Mouse (Mus musculus): ENCODE measurements around the gene Inca1. TPM values are rescaled to one million over a fixed set of nuclear protein-coding genes. Genes with fewer than 3 reads are reported as not detected.

Gene Inca1
- polyA plus RNA-seq (2016; fragmentation: Nextera tagmentation; extraction: Ambion mirVana): 0.69 and 0.99 TPM in 2 replicates

DNA sequence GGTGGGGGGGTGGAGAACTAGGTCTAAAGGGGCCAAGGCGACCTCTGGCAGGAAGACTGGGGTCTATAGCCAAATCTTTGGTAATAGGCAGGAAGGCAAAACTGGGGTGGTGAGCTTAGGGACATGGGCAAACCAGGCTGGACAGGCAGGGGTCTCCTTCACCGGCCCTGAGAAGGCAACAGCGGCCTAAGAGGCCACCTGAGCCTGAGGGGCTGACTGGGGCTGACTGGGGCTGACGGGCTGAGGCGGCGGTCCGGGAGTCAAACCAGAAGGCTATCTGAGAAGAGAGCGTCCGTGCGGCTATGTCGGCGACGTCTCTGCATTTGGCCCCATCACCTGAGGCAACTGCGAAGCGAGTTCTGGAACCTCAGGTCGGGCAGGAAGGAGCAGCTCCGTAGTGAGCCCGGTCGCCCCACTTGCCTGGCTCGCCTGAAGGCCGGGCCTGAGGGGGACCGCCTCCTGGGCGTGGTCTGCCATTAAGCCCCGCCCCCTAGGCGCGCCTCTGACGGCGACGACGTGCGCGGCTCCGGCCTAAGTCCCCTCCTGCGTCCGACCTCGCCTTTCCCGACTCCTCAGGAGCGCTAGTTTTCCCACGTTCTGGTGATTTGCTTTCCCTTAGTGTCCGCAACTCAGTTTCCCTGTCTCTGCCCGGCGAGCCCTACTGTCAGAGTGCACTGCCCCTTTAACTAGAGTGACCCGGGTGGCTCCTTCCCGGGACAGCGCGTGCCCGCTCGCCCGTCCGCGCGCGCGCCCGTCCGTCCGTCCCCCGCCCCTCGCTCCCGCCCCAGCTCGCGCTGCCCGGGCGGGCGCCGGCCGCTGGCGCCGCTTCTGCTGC lies at the start of gene Inca1, which contains the start of gene Kif1c:
Inca1 (minus strand) TSS at position 434 of the 835 bp plus-strand sequence.
Kif1c (plus strand) TSS at position 827 of the 835 bp plus-strand sequence.
- H3K36me3 ChIP-seq (replicated peaks): peaks cover 24% of the 10 kb centered on the region
- no peaks in the 10 kb centered on the region for H3K27me3 ChIP-seq (replicated peaks; ENCODE audit: low read depth, poor library complexity, severe bottlenecking)
- no peaks in the 10 kb centered on the region for H3K9me3 ChIP-seq
- H3K4me3 ChIP-seq: peak within 1 kb of the TSS; percentile 93
- 1% methylated on average over 69 of the region's 69 CpGs for WGBS
- peaks cover 30% of the 10 kb centered on the region for H3K4me1 ChIP-seq
- peak within 1 kb of the TSS; percentile 95 for H3K27ac ChIP-seq (replicated peaks)
- peak; percentile 94 for DNase-seq (ENCODE audit: low spot score)

DNA sequence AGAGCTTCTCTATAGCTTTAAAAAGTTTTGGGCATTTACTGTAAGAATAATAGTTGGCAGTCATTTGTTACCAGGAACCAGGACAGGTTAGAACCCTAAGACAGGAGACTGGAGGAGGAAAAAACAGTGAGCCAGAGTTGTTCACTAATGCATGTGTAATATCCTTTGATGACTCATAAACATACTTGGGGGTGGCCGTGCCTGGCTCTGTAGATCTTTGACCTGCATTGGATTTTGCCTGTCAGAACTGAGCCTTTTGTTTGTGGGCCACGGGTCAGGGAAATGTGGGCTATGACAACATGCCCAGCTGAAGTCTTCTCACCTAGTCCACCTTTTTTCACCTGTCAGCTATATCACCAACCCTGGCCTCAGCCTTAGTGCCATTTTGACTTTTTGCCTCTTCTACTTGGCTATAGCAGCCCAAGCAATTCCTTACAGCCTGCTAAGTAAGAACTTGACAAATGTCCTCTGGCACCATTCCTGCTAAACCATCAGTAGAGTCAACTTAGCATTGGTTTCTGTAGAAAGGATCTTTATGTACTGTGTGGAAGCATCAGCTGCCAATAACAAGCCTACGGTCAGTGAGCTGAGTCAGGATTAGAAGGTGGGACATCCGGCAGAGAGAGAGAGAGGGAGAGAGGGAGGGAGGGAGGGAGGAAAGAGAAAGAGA lies 48.1 kb upstream of the Inca1 start:
- Histone ChIP-seq H3K4me3 (no peak overlapping the region), H3K9me3 (no peaks in the 10 kb centered on the region), H3K27me3 (replicated peaks; ENCODE audit: low read depth, poor library complexity, severe bottlenecking) (no peaks in the 10 kb centered on the region), H3K27ac (replicated peaks) (no peak overlapping the region), H3K36me3 (replicated peaks) (no peaks in the 10 kb centered on the region), H3K4me1 (no peaks in the 10 kb centered on the region)
- 91% methylated on average over 4 of the region's 4 CpGs for WGBS
- no peak for DNase-seq (ENCODE audit: low spot score)

DNA sequence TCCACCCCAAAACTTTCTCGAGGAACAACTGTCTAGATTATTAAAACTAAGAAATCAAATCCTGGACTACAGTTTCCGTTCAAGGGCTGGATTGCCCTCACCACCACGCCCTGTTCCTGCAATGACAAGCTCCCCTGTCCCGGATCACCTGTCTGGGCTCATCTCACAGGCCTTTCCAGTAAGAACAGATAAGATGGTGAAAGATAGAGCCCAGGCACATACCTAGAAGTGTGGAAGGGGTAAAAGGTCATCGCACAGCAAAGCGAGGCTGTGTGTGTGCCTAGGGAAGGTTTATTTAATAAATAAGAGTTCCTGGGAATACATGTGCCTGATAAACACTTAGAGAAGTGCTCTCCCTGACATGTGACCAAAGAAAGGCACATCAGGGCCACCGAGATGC lies 45.7 kb upstream of the Inca1 start:
- no peak overlapping the region for H3K4me3 ChIP-seq
- no peak overlapping the region for H3K27ac ChIP-seq (replicated peaks)
- no peaks in the 10 kb centered on the region for H3K27me3 ChIP-seq (replicated peaks; ENCODE audit: low read depth, poor library complexity, severe bottlenecking)
- H3K36me3 ChIP-seq (replicated peaks): no peaks in the 10 kb centered on the region
- DNase-seq (ENCODE audit: low spot score): no peak
- 0 out of 2 replicates have a peak, but pooled peaks cover 2% of the 10 kb centered on the region for H3K4me1 ChIP-seq
- no peaks in the 10 kb centered on the region for H3K9me3 ChIP-seq
- 83% methylated on average over 7 of the region's 7 CpGs for WGBS

DNA sequence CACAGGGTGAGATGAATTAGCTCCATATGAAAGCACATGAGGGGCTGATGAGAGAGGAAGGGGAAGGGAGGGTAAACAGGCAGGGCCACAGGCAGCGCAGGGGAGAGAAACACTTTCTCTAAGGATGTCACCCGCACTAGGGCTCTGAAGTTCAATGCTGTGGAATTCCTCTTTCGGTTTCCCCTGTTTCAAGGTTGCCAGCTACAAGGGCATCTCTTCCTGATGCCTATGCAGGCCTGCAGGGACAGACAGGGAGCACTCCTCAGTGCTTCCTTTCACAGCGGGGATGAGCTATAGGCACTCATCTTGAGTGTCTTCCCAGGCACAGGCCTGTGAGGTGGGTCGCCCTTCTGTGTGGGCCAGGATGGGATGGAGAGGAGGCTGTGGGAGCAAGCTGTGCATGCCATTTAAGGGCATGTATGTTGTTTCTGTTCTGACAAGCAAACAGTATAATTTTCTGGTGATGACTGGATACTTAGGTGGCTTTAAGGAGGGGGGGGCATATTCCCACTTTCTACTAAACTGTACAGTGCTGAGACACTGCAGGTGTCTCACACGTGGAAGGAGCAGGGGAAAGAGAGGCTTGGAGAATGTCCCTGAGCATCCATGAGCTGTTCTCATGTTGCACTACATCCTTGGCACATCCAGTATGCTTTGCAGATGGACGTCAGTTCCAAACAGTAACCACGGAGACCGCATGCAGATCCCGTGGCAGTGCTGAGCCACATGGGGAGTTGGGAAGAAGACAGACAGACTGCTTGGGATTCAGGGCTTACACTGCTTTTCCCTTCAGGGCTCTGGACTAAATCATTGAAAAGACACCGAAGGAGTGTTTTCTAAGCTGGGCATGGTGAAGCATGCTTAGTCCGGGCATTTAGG lies 42.9 kb upstream of the Inca1 start:
- no peaks in the 10 kb centered on the region for H3K27me3 ChIP-seq (replicated peaks; ENCODE audit: low read depth, poor library complexity, severe bottlenecking)
- WGBS: 84% methylated on average over 12 of the region's 12 CpGs
- no peak overlapping the region for H3K27ac ChIP-seq (replicated peaks)
- H3K36me3 ChIP-seq (replicated peaks): no peaks in the 10 kb centered on the region
- peaks cover 6% of the 10 kb centered on the region; the same call in 1 of the 2 replicates for H3K4me1 ChIP-seq
- no peaks in the 10 kb centered on the region for H3K9me3 ChIP-seq
- DNase-seq (ENCODE audit: low spot score): no peak
- H3K4me3 ChIP-seq: no peak overlapping the region

DNA sequence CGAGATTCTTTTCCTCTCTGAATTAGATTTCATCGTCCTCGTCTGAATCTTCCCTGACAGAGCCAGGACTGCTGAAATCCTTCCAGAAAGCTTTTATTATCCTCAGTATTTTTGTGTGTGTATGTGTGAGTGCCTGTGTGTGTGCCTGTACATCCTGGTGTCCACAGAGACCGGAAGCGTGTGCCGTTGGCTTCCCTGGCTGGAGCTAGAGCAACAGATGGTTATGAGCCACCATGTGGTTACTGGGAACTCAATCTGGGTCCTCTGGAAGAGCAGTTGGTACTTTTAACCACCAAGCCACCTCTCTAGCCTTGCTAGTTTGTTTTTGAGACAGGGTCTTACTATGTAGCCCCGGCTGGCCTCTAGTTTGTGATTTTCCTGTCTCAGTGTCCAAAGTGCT lies 42.2 kb upstream of the Inca1 start:
- no peak for DNase-seq (ENCODE audit: low spot score)
- no peak overlapping the region for H3K27ac ChIP-seq (replicated peaks)
- peaks cover 6% of the 10 kb centered on the region; the same call in 1 of the 2 replicates for H3K4me1 ChIP-seq
- no peaks in the 10 kb centered on the region for H3K9me3 ChIP-seq
- H3K27me3 ChIP-seq (replicated peaks; ENCODE audit: low read depth, poor library complexity, severe bottlenecking): no peaks in the 10 kb centered on the region
- no peak overlapping the region for H3K4me3 ChIP-seq
- no peaks in the 10 kb centered on the region for H3K36me3 ChIP-seq (replicated peaks)
- 88% methylated on average over 7 of the region's 7 CpGs for WGBS

DNA sequence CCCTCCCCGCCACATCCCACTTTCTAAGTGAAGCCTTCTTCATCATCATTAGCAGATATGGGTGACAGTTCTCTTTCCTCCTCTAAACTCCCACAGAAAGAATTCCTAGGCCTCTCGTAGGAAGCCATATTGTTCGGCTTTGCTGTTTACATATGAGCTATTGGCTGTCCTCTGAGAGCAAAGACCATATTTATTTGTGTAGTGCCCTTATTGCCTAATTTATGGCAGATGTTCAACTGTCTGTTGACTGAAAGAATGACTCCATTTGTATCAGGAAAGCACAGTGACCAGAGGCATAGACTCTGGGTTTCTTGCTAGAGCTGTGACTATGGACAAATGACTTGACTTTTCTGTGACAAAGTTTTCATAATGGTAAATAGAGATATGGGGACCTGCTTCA lies 41.6 kb upstream of the Inca1 start:
- H3K27ac ChIP-seq (replicated peaks): no peak overlapping the region
- 86% methylated on average over 3 of the region's 3 CpGs for WGBS

DNA sequence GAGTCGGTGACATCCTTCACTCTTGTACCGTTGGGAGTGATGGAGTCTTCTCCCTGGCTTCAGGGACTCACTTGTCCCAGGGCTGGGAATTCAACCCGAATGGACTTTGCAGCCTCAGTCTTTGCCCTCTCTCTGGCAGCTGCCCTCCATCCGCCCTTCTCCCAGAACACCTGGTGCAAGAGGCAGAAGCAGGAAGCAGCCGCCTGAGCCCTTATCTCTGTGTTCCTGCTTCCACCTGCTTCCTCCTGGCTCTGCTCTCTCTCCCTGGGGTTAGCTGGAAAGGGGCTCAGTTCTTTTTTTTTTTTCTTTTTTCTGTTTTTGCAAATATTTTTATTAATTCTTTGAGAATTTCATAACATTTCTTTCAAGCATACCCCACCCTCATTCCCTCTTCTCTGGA lies 37.8 kb upstream of the Inca1 start:
- Histone ChIP-seq H3K36me3 (replicated peaks) (no peaks in the 10 kb centered on the region), H3K27me3 (replicated peaks; ENCODE audit: low read depth, poor library complexity, severe bottlenecking) (no peaks in the 10 kb centered on the region), H3K4me1 (peaks cover 6% of the 10 kb centered on the region; the same call in 1 of the 2 replicates), H3K9me3 (no peaks in the 10 kb centered on the region), H3K27ac (replicated peaks) (no peak overlapping the region), H3K4me3 (no peak overlapping the region)
- WGBS: 73% methylated on average over 5 of the region's 5 CpGs
- no peak for DNase-seq (ENCODE audit: low spot score)

More for the DNA sequence above, 41.6 kb upstream of the Inca1 start:
- no peaks in the 10 kb centered on the region for H3K27me3 ChIP-seq (replicated peaks; ENCODE audit: low read depth, poor library complexity, severe bottlenecking)
- no peak for DNase-seq (ENCODE audit: low spot score)
- H3K9me3 ChIP-seq: no peaks in the 10 kb centered on the region
- no peak overlapping the region for H3K4me3 ChIP-seq
- H3K4me1 ChIP-seq: peaks cover 6% of the 10 kb centered on the region; the same call in 1 of the 2 replicates
- H3K36me3 ChIP-seq (replicated peaks): no peaks in the 10 kb centered on the region

DNA sequence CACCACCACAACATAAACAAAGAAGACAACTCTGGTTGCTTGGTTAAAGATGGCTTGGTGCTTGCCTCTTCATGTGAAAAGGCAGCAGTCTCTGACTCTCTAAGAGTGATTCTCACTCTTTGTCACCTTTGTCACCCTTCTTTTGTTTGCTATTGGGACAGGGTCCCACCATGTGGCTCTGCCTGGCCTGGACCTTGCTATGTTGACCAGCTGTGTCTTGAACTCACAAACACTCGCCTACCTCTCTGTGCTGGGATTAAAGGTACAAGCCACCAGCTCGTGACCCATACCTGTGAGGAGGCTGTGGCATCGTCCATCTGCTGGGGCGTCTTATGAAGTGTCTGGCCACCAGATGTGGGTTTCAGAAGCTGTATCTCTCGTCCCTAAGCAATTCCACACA lies 33.3 kb upstream of the Inca1 start:
- Histone ChIP-seq H3K27me3 (replicated peaks; ENCODE audit: low read depth, poor library complexity, severe bottlenecking) (no peaks in the 10 kb centered on the region), H3K36me3 (replicated peaks) (peaks cover 17% of the 10 kb centered on the region), H3K9me3 (no peaks in the 10 kb centered on the region), H3K27ac (replicated peaks) (no peak overlapping the region), H3K4me1 (no peaks in the 10 kb centered on the region; the same call in 1 of the 2 replicates), H3K4me3 (no peak overlapping the region)
- no peak for DNase-seq (ENCODE audit: low spot score)
- 60% methylated on average over 5 of the region's 5 CpGs for WGBS

DNA sequence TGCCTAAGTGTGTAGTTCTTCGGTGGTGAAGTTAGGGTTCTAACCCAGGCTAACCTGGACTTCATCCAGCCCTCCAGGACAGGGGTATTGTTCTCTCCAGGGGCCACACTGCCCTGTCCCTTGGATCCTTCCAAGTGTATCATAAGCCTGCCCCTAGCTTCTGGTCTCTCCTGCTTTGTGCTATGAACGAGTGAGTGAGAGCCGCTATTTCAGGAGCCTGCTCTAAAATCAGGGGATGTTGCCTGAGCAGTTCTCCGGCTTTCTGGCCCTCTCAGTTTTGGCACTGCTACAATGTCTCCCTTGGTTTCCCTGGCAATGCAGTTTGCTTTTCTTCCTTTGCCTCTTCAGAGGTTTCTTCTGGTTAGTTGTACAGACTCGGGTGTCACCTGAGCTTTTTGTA lies 31.2 kb upstream of the Inca1 start:
- no peaks in the 10 kb centered on the region; the same call in 1 of the 2 replicates for H3K4me1 ChIP-seq
- no peaks in the 10 kb centered on the region for H3K27me3 ChIP-seq (replicated peaks; ENCODE audit: low read depth, poor library complexity, severe bottlenecking)
- no peak overlapping the region for H3K27ac ChIP-seq (replicated peaks)
- DNase-seq (ENCODE audit: low spot score): no peak
- no peak overlapping the region for H3K4me3 ChIP-seq
- H3K36me3 ChIP-seq (replicated peaks): peaks cover 37% of the 10 kb centered on the region
- H3K9me3 ChIP-seq: no peaks in the 10 kb centered on the region
- 73% methylated on average over 5 of the region's 5 CpGs for WGBS

DNA sequence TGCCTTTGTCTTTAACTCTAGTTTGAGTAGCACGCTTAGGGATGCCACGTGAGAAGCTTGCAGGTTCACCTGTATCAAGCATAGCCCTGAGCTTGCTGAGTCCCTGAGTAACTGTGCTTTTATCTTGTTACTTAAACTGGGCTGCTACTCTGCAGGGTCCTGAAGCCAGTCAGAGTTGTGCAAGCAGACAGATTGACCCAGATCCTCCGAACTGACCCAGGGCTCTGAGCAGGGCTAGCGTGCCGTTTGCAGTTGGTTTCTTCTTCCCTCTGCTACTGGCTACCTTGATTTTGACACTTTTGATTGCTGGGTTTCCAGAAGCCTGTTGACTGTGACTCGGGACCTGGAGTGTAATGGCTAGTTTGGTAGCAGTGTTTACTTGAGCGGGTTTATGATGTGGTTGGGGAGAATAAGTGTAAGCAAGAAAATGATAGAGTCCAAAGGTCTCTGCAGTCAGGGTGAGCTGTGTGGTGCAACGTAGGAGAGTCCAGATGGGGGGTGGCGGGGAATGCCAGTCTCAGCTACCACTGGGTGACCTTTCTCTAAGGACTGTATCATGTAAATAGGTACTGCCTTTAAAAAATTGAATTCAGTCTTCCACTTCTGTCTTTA lies 30.6 kb upstream of the Inca1 start:
- Histone ChIP-seq H3K4me1 (no peaks in the 10 kb centered on the region; the same call in 1 of the 2 replicates), H3K9me3 (no peaks in the 10 kb centered on the region), H3K36me3 (replicated peaks) (peaks cover 44% of the 10 kb centered on the region), H3K4me3 (no peak overlapping the region), H3K27me3 (replicated peaks; ENCODE audit: low read depth, poor library complexity, severe bottlenecking) (no peaks in the 10 kb centered on the region), H3K27ac (replicated peaks) (no peak overlapping the region)
- DNase-seq (ENCODE audit: low spot score): no peak
- WGBS: 85% methylated on average over 9 of the region's 9 CpGs

DNA sequence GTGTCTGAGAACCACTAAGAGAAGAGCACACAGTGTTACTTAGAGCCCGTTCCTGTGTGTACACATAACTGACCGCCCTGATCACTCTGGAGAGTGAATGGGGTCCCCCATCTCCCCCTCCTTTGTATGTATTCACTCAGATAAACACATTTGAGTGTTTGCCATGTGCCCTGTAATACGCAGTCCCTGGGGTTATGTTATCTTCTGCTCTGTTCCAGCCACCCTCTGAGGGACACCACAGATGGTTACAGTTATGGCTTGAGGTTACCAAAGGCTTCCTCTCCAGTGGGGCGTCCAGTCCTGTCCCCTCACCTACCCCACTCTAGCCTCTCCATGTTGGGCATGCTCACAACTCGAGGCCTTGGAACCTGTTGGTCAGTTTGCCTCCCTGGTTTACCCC lies 27.4 kb upstream of the Inca1 start:
- DNase-seq (ENCODE audit: low spot score): no peak
- H3K9me3 ChIP-seq: no peaks in the 10 kb centered on the region
- peaks cover 75% of the 10 kb centered on the region for H3K36me3 ChIP-seq (replicated peaks)
- 85% methylated on average over 5 of the region's 5 CpGs for WGBS
- no peaks in the 10 kb centered on the region for H3K27me3 ChIP-seq (replicated peaks; ENCODE audit: low read depth, poor library complexity, severe bottlenecking)
- no peak overlapping the region for H3K4me3 ChIP-seq
- no peak overlapping the region for H3K27ac ChIP-seq (replicated peaks)
- H3K4me1 ChIP-seq: no peaks in the 10 kb centered on the region

DNA sequence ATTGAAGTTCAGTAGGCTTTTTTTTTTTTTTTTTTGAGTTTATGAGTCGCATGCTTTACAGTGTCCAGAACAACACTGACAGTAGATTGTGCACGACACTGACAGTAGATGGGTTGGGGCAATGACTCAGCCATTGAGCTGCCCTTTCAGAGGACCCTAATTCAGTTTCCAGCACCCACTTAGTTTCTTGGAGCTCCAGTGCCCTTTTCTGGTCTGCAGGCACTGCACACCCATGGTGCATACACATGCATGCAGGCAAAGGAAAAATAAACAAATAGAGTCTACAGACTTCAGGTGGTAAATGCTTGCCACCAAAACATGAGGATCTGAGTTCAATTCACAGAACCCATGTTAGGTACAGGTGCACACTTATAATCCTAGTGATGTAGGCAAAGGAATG lies 26.6 kb upstream of the Inca1 start:
- Histone ChIP-seq H3K27me3 (replicated peaks; ENCODE audit: low read depth, poor library complexity, severe bottlenecking) (no peaks in the 10 kb centered on the region), H3K4me3 (no peak overlapping the region), H3K9me3 (no peaks in the 10 kb centered on the region), H3K36me3 (replicated peaks) (peaks cover 83% of the 10 kb centered on the region), H3K27ac (replicated peaks) (no peak overlapping the region), H3K4me1 (no peaks in the 10 kb centered on the region)
- DNase-seq (ENCODE audit: low spot score): no peak
- 91% methylated on average over 2 of the region's 2 CpGs for WGBS

Data from embryonic facial prominence, embryonic 10.5 days (tissue).